Mouse (Mus musculus): ENCODE results near the gene Pip4k2b. TPM values are rescaled to one million over a fixed set of nuclear protein-coding genes. Genes with fewer than 3 reads are reported as not detected.
"Not testable (repeated sequence)": the region's sequence is repeated elsewhere in the genome, so short reads cannot be mapped to it uniquely, and the experiment has no call there.

The Pip4k2b gene
- polyA plus RNA-seq, 1 experiment from 2014 or later = 1.8 TPM

GRCm38 (mm10) chr11:97734810-97735209 lies 9.7 kb downstream of the Pip4k2b start:
- H3K4me3 ChIP-seq (ENCODE audit: low read depth, low read length); H3K9ac ChIP-seq (ENCODE audit: low read length); DNase-seq (ENCODE audit: low spot score); H3K4me2 ChIP-seq (ENCODE audit: low read depth, low read length, severe bottlenecking); H3K9me3 ChIP-seq (ENCODE audit: control insufficient read depth, low read length); H3K36me3 ChIP-seq (ENCODE audit: control insufficient read depth, insufficient read depth, low read length); ATAC-seq (replicated peaks; ENCODE audit: low FRiP score); H3K27ac ChIP-seq (ENCODE audit: low read depth, low read length); H3K4me1 ChIP-seq (replicated peaks; ENCODE audit: control insufficient read depth, insufficient read depth, low read length); H3K27me3 ChIP-seq (ENCODE audit: control insufficient read depth, insufficient read depth, low read length): not testable (repeated sequence)
- WGBS = 90% methylated on average over 5 of the region's 5 CpGs

- ATAC-seq (replicated peaks; ENCODE audit: low FRiP score) (no peak), DNase-seq (ENCODE audit: low spot score) (no peak)
- H3K27ac ChIP-seq (ENCODE audit: low read depth, low read length) = no peak overlapping the region
- H3K36me3 ChIP-seq (ENCODE audit: control insufficient read depth, insufficient read depth, low read length) = no peaks in the 10 kb centered on the region; the same call in 1 of the 2 replicates
- H3K4me2 ChIP-seq (ENCODE audit: low read depth, low read length, severe bottlenecking) = no peak overlapping the region
- H3K9me3 ChIP-seq (ENCODE audit: control insufficient read depth, low read length) = no peaks in the 10 kb centered on the region
- 0 out of 2 replicates have a peak, but pooled peaks cover 2% of the 10 kb centered on the region for H3K4me1 ChIP-seq (replicated peaks; ENCODE audit: control insufficient read depth, insufficient read depth, low read length)
- H3K27me3 ChIP-seq (ENCODE audit: control insufficient read depth, insufficient read depth, low read length) = no peaks in the 10 kb centered on the region
- H3K9ac ChIP-seq (ENCODE audit: low read length) = no peak overlapping the region
- 40% methylated on average over 10 of the region's 10 CpGs for WGBS
- H3K4me3 ChIP-seq (ENCODE audit: low read depth, low read length) = no peak overlapping the region
Observed at GRCm38 (mm10) chr11:97733689-97734088, 10.8 kb downstream of the Pip4k2b start.

GRCm38 (mm10) chr11:97728730-97729129 lies 15.8 kb downstream of the Pip4k2b start:
- WGBS = 86% methylated on average over 7 of the region's 7 CpGs
- peaks cover 2% of the 10 kb centered on the region; the same call in 1 of the 2 replicates for H3K36me3 ChIP-seq (ENCODE audit: control insufficient read depth, insufficient read depth, low read length)
- no peaks in the 10 kb centered on the region for H3K9me3 ChIP-seq (ENCODE audit: control insufficient read depth, low read length)

GRCm38 (mm10) chr11:97728311-97728710 lies 16.2 kb downstream of the Pip4k2b start:
- WGBS = 82% methylated on average over 7 of the region's 7 CpGs
- H3K9ac ChIP-seq (ENCODE audit: low read length) = no peak overlapping the region
- H3K9me3 ChIP-seq (ENCODE audit: control insufficient read depth, low read length) = no peaks in the 10 kb centered on the region
- ATAC-seq (replicated peaks; ENCODE audit: low FRiP score) (no peak), DNase-seq (ENCODE audit: low spot score) (no peak)
- no peak overlapping the region for H3K4me2 ChIP-seq (ENCODE audit: low read depth, low read length, severe bottlenecking)
- no peaks in the 10 kb centered on the region for H3K4me1 ChIP-seq (replicated peaks; ENCODE audit: control insufficient read depth, insufficient read depth, low read length)
- peaks cover 2% of the 10 kb centered on the region; the same call in 1 of the 2 replicates for H3K36me3 ChIP-seq (ENCODE audit: control insufficient read depth, insufficient read depth, low read length)
- no peak overlapping the region for H3K27ac ChIP-seq (ENCODE audit: low read depth, low read length)
- no peak overlapping the region for H3K4me3 ChIP-seq (ENCODE audit: low read depth, low read length)
- H3K27me3 ChIP-seq (ENCODE audit: control insufficient read depth, insufficient read depth, low read length) = no peaks in the 10 kb centered on the region

More at GRCm38 (mm10) chr11:97728730-97729129, 15.8 kb downstream of the Pip4k2b start:
- no peak overlapping the region for H3K27ac ChIP-seq (ENCODE audit: low read depth, low read length)
- no peak overlapping the region for H3K9ac ChIP-seq (ENCODE audit: low read length)
- DNase-seq (ENCODE audit: low spot score) (no peak), ATAC-seq (replicated peaks; ENCODE audit: low FRiP score) (no peak)
- H3K27me3 ChIP-seq (ENCODE audit: control insufficient read depth, insufficient read depth, low read length) = no peaks in the 10 kb centered on the region
- H3K4me3 ChIP-seq (ENCODE audit: low read depth, low read length) = no peak overlapping the region
- H3K4me2 ChIP-seq (ENCODE audit: low read depth, low read length, severe bottlenecking) = no peak overlapping the region
- H3K4me1 ChIP-seq (replicated peaks; ENCODE audit: control insufficient read depth, insufficient read depth, low read length) = 0 out of 2 replicates have a peak, but pooled peaks cover 1% of the 10 kb centered on the region

- H3K36me3 ChIP-seq (ENCODE audit: control insufficient read depth, insufficient read depth, low read length) = peaks cover 17% of the 10 kb centered on the region
- WGBS = 88% methylated on average over 7 of the region's 7 CpGs
- H3K27ac ChIP-seq (ENCODE audit: low read depth, low read length) = no peak overlapping the region
- no peaks in the 10 kb centered on the region for H3K27me3 ChIP-seq (ENCODE audit: control insufficient read depth, insufficient read depth, low read length)
- no peak overlapping the region for H3K4me2 ChIP-seq (ENCODE audit: low read depth, low read length, severe bottlenecking)
- H3K4me3 ChIP-seq (ENCODE audit: low read depth, low read length) = no peak overlapping the region
- ATAC-seq (replicated peaks; ENCODE audit: low FRiP score) (no peak), DNase-seq (ENCODE audit: low spot score) (no peak)
- no peak overlapping the region for H3K9ac ChIP-seq (ENCODE audit: low read length)
- no peaks in the 10 kb centered on the region for H3K4me1 ChIP-seq (replicated peaks; ENCODE audit: control insufficient read depth, insufficient read depth, low read length)
- peaks cover 3% of the 10 kb centered on the region for H3K9me3 ChIP-seq (ENCODE audit: control insufficient read depth, low read length)
Observed at GRCm38 (mm10) chr11:97723709-97724108, 20.8 kb downstream of the Pip4k2b start.

DNA sequence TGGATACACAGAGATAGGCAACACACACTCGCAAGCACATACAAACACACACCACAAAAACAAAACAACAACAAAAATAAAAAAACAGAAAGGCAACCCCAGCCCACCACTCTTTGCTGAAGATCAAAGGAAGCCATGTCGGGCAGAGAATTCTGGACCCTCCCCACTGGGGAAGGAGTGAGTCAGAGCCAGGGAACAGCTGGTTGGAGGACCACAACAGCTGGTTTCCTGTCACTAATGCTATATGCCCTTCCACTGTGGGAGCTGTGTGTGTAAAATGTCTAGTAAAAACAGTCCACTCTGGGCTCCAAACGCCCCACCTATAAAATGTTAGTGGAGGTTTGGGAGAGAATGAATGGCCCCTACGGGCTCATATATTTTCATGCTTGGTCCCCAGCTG lies 23.2 kb downstream of the Pip4k2b start:
- Histone ChIP-seq H3K4me1 (replicated peaks; ENCODE audit: control insufficient read depth, insufficient read depth, low read length) (no peaks in the 10 kb centered on the region), H3K9ac (ENCODE audit: low read length) (no peak overlapping the region), H3K27ac (ENCODE audit: low read depth, low read length) (no peak overlapping the region), H3K27me3 (ENCODE audit: control insufficient read depth, insufficient read depth, low read length) (no peaks in the 10 kb centered on the region), H3K36me3 (ENCODE audit: control insufficient read depth, insufficient read depth, low read length) (peaks cover 17% of the 10 kb centered on the region), H3K4me3 (ENCODE audit: low read depth, low read length) (no peak overlapping the region), H3K4me2 (ENCODE audit: low read depth, low read length, severe bottlenecking) (no peak overlapping the region), H3K9me3 (ENCODE audit: control insufficient read depth, low read length) (peaks cover 3% of the 10 kb centered on the region)
- no peak for ATAC-seq (replicated peaks; ENCODE audit: low FRiP score)
- DNase-seq (ENCODE audit: low spot score) = no peak
- 92% methylated on average over 4 of the region's 4 CpGs for WGBS

GRCm38 (mm10) chr11:97719041-97719440 lies 25.5 kb downstream of the Pip4k2b start:
- Histone ChIP-seq H3K27me3 (ENCODE audit: control insufficient read depth, insufficient read depth, low read length) (no peaks in the 10 kb centered on the region), H3K4me2 (ENCODE audit: low read depth, low read length, severe bottlenecking) (no peak overlapping the region), H3K36me3 (ENCODE audit: control insufficient read depth, insufficient read depth, low read length) (peaks cover 14% of the 10 kb centered on the region), H3K4me1 (replicated peaks; ENCODE audit: control insufficient read depth, insufficient read depth, low read length) (no peaks in the 10 kb centered on the region), H3K4me3 (ENCODE audit: low read depth, low read length) (no peak overlapping the region), H3K9ac (ENCODE audit: low read length) (no peak overlapping the region), H3K27ac (ENCODE audit: low read depth, low read length) (no peak overlapping the region), H3K9me3 (ENCODE audit: control insufficient read depth, low read length) (peaks cover 3% of the 10 kb centered on the region)
- ATAC-seq (replicated peaks; ENCODE audit: low FRiP score) (no peak), DNase-seq (ENCODE audit: low spot score) (no peak)
- 86% methylated on average over 4 of the region's 4 CpGs for WGBS

DNA sequence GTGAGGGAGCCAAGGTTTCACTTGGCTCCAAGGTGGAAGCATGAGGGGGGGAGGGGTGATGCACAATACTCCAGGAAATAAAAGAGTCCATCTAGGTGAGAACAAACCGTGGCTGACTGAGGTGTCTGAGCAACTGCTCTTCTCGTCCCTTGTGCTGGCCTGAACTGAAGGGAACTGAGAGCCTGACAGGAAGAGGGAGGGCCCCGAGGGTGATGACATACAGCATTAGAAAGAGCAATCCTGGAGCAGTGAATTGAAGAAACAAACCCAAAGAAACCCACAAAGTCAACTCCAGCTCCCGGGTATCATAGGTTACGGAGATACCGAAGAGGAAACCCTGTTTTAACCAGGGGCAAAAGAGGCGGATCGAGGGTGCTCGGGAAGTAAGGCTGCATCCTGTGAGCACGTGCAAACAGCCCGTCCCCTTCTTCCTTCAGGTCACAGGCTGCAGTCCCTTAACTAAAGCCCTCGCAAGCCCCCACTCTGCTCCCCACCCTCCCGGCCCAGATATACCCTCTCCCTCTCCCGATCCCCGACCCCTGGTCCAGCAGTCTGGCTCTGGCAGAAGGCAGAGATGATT lies 26.1 kb downstream of the Pip4k2b start:
- H3K4me3 ChIP-seq (ENCODE audit: low read depth, low read length) = no peak overlapping the region
- no peaks in the 10 kb centered on the region for H3K4me1 ChIP-seq (replicated peaks; ENCODE audit: control insufficient read depth, insufficient read depth, low read length)
- peaks cover 3% of the 10 kb centered on the region for H3K9me3 ChIP-seq (ENCODE audit: control insufficient read depth, low read length)
- no peak overlapping the region for H3K27ac ChIP-seq (ENCODE audit: low read depth, low read length)
- DNase-seq (ENCODE audit: low spot score) = no peak
- H3K4me2 ChIP-seq (ENCODE audit: low read depth, low read length, severe bottlenecking) = no peak overlapping the region
- H3K36me3 ChIP-seq (ENCODE audit: control insufficient read depth, insufficient read depth, low read length) = peaks cover 14% of the 10 kb centered on the region
- WGBS = 86% methylated on average over 15 of the region's 15 CpGs
- H3K27me3 ChIP-seq (ENCODE audit: control insufficient read depth, insufficient read depth, low read length) = no peaks in the 10 kb centered on the region
- no peak overlapping the region for H3K9ac ChIP-seq (ENCODE audit: low read length)
- ATAC-seq (replicated peaks; ENCODE audit: low FRiP score) = no peak

Data from forebrain, embryonic 11.5 days (tissue).